Mouse (Mus musculus) adrenal gland (tissue): ENCODE measurements around the gene Aox2.

Source experiments
- intact Hi-C: fragments of 180-260 bp; cut with DNase I; formaldehyde crosslinking; loops from one replicate; pipeline ENCODE4 v1.15.1; 2025

Gene Aox2

DNA sequence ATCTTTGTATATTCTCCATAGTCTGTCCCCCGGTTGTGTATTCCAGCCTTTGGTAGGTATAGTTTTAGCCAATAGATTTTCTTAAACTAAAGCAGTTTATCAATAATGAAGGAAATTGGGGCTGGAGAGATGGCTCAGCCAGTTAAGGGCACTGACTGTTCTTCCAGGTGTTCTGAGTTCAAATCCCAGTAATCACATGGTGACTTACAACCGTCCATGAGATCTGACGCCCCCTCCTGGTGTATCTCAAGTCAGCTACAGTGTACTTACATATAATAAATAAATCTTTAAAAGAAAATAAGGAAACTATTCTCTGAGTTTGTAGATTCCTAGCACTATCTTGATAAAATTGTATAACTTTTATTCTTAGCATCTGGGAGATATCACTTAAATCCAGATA, 117.2 kb downstream of the Aox2 start:
- intact Hi-C loops, result no loop called here

- intact Hi-C loops, result no loop called here
Observed at GRCm38 (mm10) chr1:58396179-58396578, 118.1 kb downstream of the Aox2 start.

- intact Hi-C loops, result no loop called here
Observed at GRCm38 (mm10) chr1:58397731-58398130, 119.6 kb downstream of the Aox2 start.

GRCm38 (mm10) chr1:58401396-58401795, 123.3 kb downstream of the Aox2 start:
- intact Hi-C loops, result no loop called here

DNA sequence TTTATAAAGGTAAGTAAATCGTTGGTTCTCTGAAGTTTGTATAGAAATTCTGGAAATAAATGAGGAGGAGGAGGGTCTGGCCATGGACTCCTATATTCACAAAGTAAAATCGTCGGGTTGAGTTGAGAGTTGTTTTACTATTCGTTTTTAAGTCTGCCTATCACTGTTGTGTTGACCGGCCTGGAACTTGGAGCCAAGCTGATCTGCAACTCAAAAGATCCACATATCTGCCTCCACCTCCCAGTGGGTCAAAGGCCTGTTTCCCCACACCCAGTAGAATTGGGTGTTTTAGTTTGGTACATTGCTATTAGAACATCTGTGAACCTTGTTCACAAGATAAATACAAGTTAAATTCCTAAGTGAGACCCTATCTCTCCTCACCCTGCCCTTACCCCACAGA, 125.6 kb downstream of the Aox2 start:
- intact Hi-C loops, result no loop called here

DNA sequence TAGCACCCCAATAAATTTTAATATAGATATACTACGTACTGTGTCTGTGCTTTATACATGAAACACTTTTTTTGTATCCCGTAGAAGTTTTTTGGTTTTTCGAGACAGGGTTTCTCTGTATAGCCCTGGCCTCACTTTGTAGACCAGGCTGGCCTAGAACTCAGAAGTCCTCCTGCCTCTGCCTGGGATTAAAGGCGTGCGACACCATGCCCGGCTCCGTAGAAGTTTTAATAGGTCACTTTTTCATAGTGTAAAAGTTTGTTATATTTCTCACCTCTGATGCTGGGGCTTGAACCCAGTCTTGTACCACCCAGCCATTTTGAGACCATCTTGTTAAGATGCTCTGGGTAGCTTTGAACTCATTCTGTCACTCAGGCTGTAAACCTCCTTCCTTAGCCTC, 129.2 kb downstream of the Aox2 start:
- intact Hi-C loops, result no loop called here

- intact Hi-C loops, result no loop called here
Observed at GRCm38 (mm10) chr1:58408141-58408540, 130.0 kb downstream of the Aox2 start.

DNA sequence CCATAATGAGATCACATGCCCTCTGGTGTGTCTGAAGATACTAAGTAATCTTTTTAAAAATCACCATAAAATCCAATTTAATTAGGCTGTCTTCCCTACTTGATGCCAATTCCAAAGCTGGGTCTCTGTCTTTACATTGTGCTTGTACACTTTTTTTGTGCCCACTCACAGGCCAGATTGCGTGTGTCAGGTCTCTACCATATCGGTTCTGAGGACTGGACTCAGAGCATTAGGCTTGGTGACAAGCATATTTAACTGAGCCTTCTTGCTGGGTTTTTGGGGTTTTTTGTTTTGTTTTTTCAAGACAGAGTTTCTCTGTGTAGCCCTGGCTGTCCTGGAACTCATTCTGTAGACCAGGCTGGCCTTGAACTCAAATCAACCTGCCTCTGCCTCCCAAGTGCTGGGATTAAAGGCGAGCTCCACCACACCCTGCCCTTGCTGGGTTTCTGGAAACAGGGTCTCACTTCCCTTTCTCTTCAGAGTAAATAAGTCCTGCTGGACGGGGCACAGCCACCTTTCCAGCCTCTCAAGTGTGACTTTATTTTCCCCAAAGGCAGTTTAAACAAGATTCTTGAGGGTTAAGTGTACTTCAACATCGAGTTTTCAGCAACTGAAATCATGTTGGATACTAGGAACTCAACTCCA, 131.5 kb downstream of the Aox2 start:
- intact Hi-C loops, result no loop called here

- intact Hi-C loops, result no loop called here
Observed at GRCm38 (mm10) chr1:58410198-58410588, 132.1 kb downstream of the Aox2 start.

GRCm38 (mm10) chr1:58410776-58411175, 132.7 kb downstream of the Aox2 start:
- intact Hi-C loops, result no loop called here

GRCm38 (mm10) chr1:58415442-58415841, 137.3 kb downstream of the Aox2 start:
- intact Hi-C loops, result no loop called here

DNA sequence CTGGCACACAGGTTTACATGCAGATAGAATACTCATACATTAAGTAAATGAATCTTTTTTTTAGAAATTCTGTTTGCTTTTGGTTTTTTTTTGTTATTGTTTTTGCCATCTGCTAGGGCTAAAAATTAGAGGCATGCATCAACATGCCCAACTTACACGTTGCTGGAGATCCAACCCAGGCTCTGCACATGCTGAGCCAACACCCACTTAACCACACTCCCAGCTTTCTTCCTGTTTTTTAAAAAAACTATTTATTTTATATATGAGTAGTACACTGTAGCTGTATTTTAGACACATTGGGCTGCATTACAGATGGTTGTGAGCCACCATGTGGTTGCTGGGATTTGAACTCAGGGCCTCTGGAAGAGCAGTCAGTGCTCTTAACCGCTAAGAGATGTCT, 137.9 kb downstream of the Aox2 start:
- intact Hi-C loops, result no loop called here

GRCm38 (mm10) chr1:58420032-58420431, 141.9 kb downstream of the Aox2 start:
- intact Hi-C loops, result no loop called here

DNA sequence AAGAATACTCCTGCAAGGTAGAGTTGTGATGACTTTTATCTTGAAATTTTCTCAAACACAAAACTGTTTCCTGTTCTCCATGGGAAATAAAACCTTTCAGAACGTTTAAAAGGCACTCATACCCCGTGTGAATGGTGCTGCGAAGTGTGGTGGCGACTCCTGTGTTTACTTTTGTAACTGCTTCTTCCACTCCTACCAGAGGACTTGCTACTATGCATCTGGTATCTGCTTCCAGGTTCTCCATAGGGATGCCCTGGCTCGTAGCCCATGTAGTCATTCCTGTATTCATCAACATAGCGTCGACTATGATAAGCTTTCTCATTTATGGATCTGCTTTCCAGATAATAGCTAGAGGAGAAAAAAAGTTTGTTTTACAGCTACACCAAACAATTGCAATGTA, 142.8 kb downstream of the Aox2 start:
- intact Hi-C loops, result no loop called here

DNA sequence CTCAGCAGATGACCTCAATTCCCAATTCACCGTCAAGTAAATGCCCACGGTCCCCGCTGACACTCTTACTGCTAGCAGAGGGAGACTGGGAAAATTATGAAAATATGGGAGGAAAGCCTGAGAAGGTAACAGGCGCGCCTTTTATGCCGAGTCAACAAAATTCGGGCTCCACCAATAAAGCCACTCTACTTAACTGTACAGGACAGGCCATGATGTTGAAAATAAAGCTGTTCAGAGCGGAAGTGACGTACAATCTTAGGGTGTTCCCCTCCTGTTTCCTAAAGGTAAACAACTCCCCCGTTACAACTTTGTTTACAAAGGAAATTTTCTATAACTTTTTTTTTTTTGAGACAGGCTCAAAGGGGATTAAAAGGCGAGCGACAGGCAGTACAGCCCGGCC, 144.8 kb downstream of the Aox2 start:
- intact Hi-C loops, result no loop called here

- intact Hi-C loops, result no loop called here
Observed at GRCm38 (mm10) chr1:58423371-58424248, 145.5 kb downstream of the Aox2 start, which contains the start of gene Clk1. Gene Clk1 (minus strand): TSS chr1:58424066.

DNA sequence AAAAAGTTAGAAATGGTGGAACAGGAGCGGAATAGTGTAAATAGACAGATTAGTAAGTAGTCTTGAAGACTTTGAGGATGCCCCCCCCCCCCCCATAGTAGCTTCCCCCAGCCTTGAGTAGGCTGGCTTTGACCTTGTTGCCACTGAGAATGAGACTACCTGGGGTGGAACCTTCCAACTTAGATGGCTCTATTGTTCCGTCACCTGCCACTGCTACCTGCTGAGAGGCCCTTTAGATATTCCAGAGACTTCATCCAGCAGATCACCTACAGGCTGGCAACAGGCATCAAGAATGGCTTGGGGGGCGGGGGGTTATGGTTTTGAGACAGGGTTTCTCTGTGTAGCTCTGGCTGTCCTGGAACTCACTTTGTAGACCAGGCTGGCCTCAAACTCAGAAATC, 146.4 kb downstream of the Aox2 start:
- intact Hi-C loops, result no loop called here
